Mouse (Mus musculus) thymus, postnatal 14 days (tissue): ENCODE results near the gene Ipo9.

Experiments
- DNase-seq: peaks from one replicate; pipeline ENCODE4 v3.0.0; 2021

Ipo9 gene

GRCm38 (mm10) chr1:135427390-135427789 is 2.9 kb downstream of the Ipo9 start:
- no peak for DNase-seq

GRCm38 (mm10) chr1:135426645-135427044 is 3.7 kb downstream of the Ipo9 start:
- no peak for DNase-seq

- no peak for DNase-seq
Measured at GRCm38 (mm10) chr1:135422772-135423171, 7.5 kb downstream of the Ipo9 start.

- DNase-seq = no peak
Measured at GRCm38 (mm10) chr1:135413996-135414395, 16.3 kb downstream of the Ipo9 start.

- no peak for DNase-seq
Measured at GRCm38 (mm10) chr1:135412130-135412529, 18.2 kb downstream of the Ipo9 start.

GRCm38 (mm10) chr1:135410967-135411366 is 19.3 kb downstream of the Ipo9 start:
- DNase-seq = no peak

- DNase-seq = no peak
Measured at GRCm38 (mm10) chr1:135408973-135409372, 21.3 kb downstream of the Ipo9 start.

- no peak for DNase-seq
Measured at GRCm38 (mm10) chr1:135405356-135405755, 24.9 kb downstream of the Ipo9 start.

- no peak for DNase-seq
Measured at GRCm38 (mm10) chr1:135401452-135402110, 28.7 kb downstream of the Ipo9 start.

GRCm38 (mm10) chr1:135399466-135399865 is 30.8 kb downstream of the Ipo9 start:
- DNase-seq = no peak

GRCm38 (mm10) chr1:135385161-135385560 is 45.1 kb downstream of the Ipo9 start:
- no peak for DNase-seq

- DNase-seq = no peak
Measured at GRCm38 (mm10) chr1:135384171-135384570, 46.1 kb downstream of the Ipo9 start.

- DNase-seq = peak; percentile 38
Measured at GRCm38 (mm10) chr1:135381560-135381959, 48.7 kb downstream of the Ipo9 start.

- DNase-seq = no peak
Measured at GRCm38 (mm10) chr1:135380071-135380991, 50.0 kb downstream of the Ipo9 start.

- no peak for DNase-seq
Measured at GRCm38 (mm10) chr1:135379048-135379447, 51.3 kb downstream of the Ipo9 start.

- no peak for DNase-seq
Measured at GRCm38 (mm10) chr1:135378576-135378975, 51.7 kb downstream of the Ipo9 start.

GRCm38 (mm10) chr1:135374868-135375581 is 55.3 kb downstream of the Ipo9 start, which contains the start of gene Shisa4:
Gene Shisa4, minus strand, starts transcription at chr1:135375237.
- no peak for DNase-seq

- no peak for DNase-seq
Measured at GRCm38 (mm10) chr1:135374175-135374867, 56.0 kb downstream of the Ipo9 start.

- no peak for DNase-seq
Measured at GRCm38 (mm10) chr1:135373171-135373677, 57.1 kb downstream of the Ipo9 start.

- DNase-seq = no peak
Measured at GRCm38 (mm10) chr1:135369415-135369814, 60.9 kb downstream of the Ipo9 start.

GRCm38 (mm10) chr1:135368982-135369381 is 61.3 kb downstream of the Ipo9 start:
- no peak for DNase-seq

- DNase-seq = peak; percentile 56
Measured at GRCm38 (mm10) chr1:135368245-135368644, 62.1 kb downstream of the Ipo9 start.
